Mouse (Mus musculus) heart, embryonic 10.5 days (tissue): ENCODE data around the gene Sardh. TPM values are rescaled to one million over a fixed set of nuclear protein-coding genes. Genes with fewer than 3 reads are reported as not detected.

Experiments
- DNase-seq: peaks from one replicate; pipeline ENCODE4 v3.0.0-alpha.2; 2017; ENCODE audit warnings: low spot score
- H3K27ac ChIP-seq: fragments of 300-500 bp; sonication (generic); 2 replicates; pipeline ENCODE4 v1.5.1; 2016; ENCODE audit warnings: mild to moderate bottlenecking
- H3K27me3 ChIP-seq: fragments of 300-500 bp; sonication (generic); 2 replicates; pipeline ENCODE4 v1.6.1; 2016; ENCODE audit warnings: mild to moderate bottlenecking; ENCODE audit not compliant: poor library complexity, insufficient read depth, severe bottlenecking
- H3K36me3 ChIP-seq: fragments of 300-500 bp; sonication (generic); 2 replicates; pipeline ENCODE4 v1.6.1; 2016; ENCODE audit warnings: mild to moderate bottlenecking, moderate library complexity
- H3K4me1 ChIP-seq: fragments of 300-500 bp; sonication (generic); 2 replicates; pipeline ENCODE4 v1.6.1; 2016; ENCODE audit warnings: mild to moderate bottlenecking
- H3K4me3 ChIP-seq: fragments of 300-500 bp; sonication (generic); 2 replicates; pipeline ENCODE4 v1.5.1; 2016; ENCODE audit warnings: mild to moderate bottlenecking, moderate library complexity
- H3K9me3 ChIP-seq: fragments of 300-500 bp; sonication (generic); 2 replicates; pipeline ENCODE4 v1.6.1; 2016; ENCODE audit warnings: mild to moderate bottlenecking, moderate library complexity
- WGBS: fragments of 180-500 bp; shearing (Covaris S2); methylation state at CpG from one replicate; pipeline ENCODE4 v1.1.7; 2016; 5-methylcytosine and 5-hydroxymethylcytosine counted together
- polyA plus RNA-seq: library from polyadenylated mRNA; unstranded; fragments of >200 nt; fragmentation: Nextera tagmentation; extraction: Ambion mirVana; gene quantifications from 2 replicates; pipeline ENCODE4 v1.2.1, GENCODE M21; 2016

Gene Sardh
- polyA plus RNA-seq, 1 experiment from 2014 or later = 11.8 TPM

DNA sequence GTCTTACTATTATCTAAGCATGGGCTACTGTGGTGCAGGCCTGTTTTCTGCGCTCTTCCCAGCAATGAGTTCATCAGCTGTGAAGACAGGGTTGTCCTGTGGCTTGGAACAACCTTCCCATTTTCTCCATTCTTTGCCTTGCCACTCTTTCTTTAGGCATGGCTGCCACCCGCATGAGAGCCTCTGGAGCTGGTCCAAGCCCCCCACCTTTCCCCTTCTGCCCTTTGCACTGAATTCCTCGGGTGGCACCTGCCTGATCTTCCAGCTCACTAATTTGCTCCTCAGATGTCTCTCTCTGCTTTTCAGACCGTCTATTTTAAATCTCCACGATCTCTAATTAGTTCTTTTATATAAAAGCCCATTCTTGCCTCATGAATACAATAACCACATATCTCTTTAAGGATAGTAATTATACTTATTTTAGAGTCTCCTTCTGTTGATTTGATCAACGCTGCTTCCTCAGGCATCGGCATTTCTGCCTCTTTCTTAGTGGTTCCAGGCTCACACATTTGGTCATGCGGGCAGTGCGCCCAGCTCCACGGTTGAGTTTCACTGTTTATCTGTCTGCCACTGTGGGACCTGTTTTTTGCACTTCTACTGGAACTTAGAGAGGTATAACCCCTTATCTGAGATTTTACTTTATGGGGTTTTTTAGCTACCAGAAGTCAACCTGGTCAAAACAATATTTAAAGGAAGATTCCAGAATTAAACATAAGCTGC lies 93.5 kb downstream of the Sardh start:
- Histone ChIP-seq H3K9me3 (no peaks in the 10 kb centered on the region), H3K27me3 (0 out of 2 replicates have a peak, but pooled peaks cover 7% of the 10 kb centered on the region), H3K36me3 (no peaks in the 10 kb centered on the region), H3K27ac (no peak overlapping the region), H3K4me3 (no peak overlapping the region), H3K4me1 (peaks cover 12% of the 10 kb centered on the region)
- DNase-seq = no peak
- 84% methylated on average over 10 of the region's 10 CpGs for WGBS

DNA sequence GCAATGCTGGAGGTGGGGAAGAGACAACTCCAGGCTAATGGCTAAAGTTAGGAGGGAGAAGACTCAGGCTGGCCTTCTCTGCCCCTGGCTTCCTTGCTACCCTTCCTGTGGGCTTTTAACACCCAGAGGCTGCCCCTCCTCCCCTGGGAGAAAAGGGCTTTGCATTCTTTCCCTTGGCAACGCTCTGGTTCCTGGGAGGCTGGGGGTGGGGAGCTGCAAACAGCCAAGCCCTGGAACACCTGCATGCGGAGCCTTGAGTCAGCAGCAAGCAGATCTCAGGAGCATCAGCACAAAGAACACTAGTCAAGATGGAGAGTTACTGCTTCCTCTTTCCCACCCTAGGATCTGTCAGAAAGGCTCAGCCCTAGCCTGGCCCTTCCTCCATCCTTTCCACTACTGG lies 98.7 kb downstream of the Sardh start:
- DNase-seq = no peak
- Histone ChIP-seq H3K27me3 (peaks cover 15% of the 10 kb centered on the region; the same call in 1 of the 2 replicates), H3K27ac (no peak overlapping the region), H3K9me3 (no peaks in the 10 kb centered on the region), H3K4me1 (peaks cover 21% of the 10 kb centered on the region; the same call in 1 of the 2 replicates), H3K36me3 (no peaks in the 10 kb centered on the region), H3K4me3 (no peak overlapping the region)
- 4% methylated on average over 2 of the region's 2 CpGs for WGBS

DNA sequence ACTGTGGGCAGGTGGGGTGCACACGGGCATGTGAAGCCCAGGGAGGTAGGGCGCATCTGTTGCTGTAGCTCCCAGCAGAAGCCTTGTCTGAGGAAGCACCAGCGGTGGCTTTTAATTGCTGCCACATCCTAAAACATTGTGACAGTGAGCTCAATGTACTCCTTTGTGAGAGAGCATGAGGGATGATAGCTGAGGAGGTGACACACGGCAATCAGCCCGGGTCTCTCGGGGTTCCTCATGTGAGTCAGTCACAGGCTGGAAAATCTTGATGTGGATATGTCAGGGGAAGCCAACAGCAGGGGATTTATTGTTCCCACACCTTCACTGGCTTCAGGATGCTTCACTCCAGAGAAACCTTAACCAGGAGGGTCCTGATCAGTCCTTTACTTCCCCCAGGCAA lies 101.3 kb downstream of the Sardh start:
- DNase-seq = no peak
- WGBS = 88% methylated on average over 6 of the region's 6 CpGs

DNA sequence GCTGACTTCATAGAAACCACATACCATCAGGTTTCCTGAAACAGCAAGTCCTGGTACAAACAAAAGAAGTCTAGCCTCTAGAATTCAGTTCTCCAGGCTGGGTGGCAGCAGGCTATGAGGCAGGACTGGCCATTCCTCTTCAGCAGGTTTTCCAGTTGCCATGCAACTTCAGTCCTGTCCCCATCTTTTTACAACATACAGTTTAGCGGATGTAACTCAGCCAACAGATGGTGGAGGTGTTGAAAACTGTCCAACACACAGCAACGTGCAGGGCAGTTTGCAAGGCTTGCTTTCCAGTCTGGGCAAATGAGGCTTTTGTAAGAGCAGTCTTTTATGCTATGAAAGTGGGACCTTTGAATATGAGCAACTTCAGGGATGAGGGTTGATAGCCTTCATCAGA lies 103.2 kb downstream of the Sardh start:
- no peak for DNase-seq
- H3K4me3 ChIP-seq = no peak overlapping the region
- H3K27ac ChIP-seq = no peak overlapping the region
- peaks cover 48% of the 10 kb centered on the region for H3K27me3 ChIP-seq
- WGBS = 54% methylated on average over 2 of the region's 2 CpGs
- peaks cover 25% of the 10 kb centered on the region for H3K4me1 ChIP-seq
- no peaks in the 10 kb centered on the region for H3K9me3 ChIP-seq
- H3K36me3 ChIP-seq = no peaks in the 10 kb centered on the region

More for the DNA sequence above, 101.3 kb downstream of the Sardh start:
- no peak overlapping the region for H3K4me3 ChIP-seq
- H3K9me3 ChIP-seq = no peaks in the 10 kb centered on the region
- peaks cover 25% of the 10 kb centered on the region for H3K4me1 ChIP-seq
- no peak overlapping the region for H3K27ac ChIP-seq
- no peaks in the 10 kb centered on the region for H3K36me3 ChIP-seq
- H3K27me3 ChIP-seq = peaks cover 34% of the 10 kb centered on the region

DNA sequence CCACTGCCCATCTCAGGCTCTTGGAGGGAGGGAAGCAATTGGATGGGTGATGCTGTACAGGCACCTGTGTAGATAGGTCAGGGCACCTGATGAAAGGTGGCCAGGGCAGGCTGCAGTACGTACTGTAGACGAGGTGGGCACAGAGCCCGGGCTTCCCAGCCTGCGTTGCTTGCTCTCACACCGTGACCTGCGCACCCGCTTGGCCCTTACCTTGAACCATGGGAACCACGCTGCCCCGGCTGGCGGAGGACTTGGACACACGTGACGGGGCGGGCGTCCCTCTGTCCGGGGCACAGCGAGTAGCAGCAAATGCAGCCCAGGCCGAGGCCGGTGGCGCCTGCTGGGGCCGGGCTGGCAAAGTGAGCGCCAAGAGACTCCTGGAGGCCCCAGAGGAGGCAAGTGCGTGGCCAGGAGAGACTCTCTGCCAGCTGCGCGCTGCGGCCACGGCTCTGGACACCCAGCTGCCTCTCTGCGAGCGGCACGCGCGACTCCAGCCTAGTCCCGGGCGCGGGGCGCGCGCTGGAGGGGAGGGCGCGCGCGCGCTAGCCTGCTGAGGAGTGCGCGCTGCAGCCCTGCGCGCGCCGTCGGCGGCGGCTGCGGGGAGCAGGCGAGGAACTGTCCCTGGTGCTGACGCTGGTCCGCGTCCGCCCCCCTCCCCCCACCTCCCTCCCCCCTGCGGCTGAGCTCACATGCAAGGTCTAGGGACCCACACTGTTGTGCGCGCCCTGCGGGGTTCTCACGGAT lies 106.0 kb downstream of the Sardh start, which contains the start of gene Fam163b:
TSS of gene Fam163b (minus strand) at position 542 of the 744 bp plus-strand sequence.
- DNase-seq = no peak
- Histone ChIP-seq H3K4me3 (peak within 1 kb of the TSS; percentile 66), H3K27me3 (peaks cover 67% of the 10 kb centered on the region), H3K4me1 (peaks cover 9% of the 10 kb centered on the region), H3K27ac (peak within 1 kb of the TSS; percentile 67), H3K9me3 (no peaks in the 10 kb centered on the region), H3K36me3 (no peaks in the 10 kb centered on the region)
- 1% methylated on average over 62 of the region's 62 CpGs for WGBS

Other genes with a start within 250 kb of the Sardh start
- gene Cacfd1, start 238.4 kb downstream of the Sardh start, polyA plus RNA-seq = 48.3 and 54.5 TPM in 2 replicates
- 0.34 and 0.49 TPM in 2 replicates for gene Slc2a6, start 220.3 kb downstream of the Sardh start, polyA plus RNA-seq
- gene Mymk, start 176.2 kb downstream of the Sardh start, polyA plus RNA-seq = 0.09 TPM in 1 of 2 replicates, not detected in the other
- 9.7 and 13.5 TPM in 2 replicates for gene Adamtsl2, start 169.0 kb downstream of the Sardh start, polyA plus RNA-seq
- 0.25 and 0.39 TPM in 2 replicates for gene Fam163b, start 105.8 kb downstream of the Sardh start, polyA plus RNA-seq
- gene Dbh, start 83.1 kb downstream of the Sardh start, polyA plus RNA-seq = 0.21 and 0.69 TPM in 2 replicates
- gene Vav2, start 178.7 kb upstream of the Sardh start, polyA plus RNA-seq = 5.1 and 8.1 TPM in 2 replicates
- 2.3 and 3.3 TPM in 2 replicates for gene Brd3os, start 194.0 kb upstream of the Sardh start, polyA plus RNA-seq